Mouse (Mus musculus) liver, postnatal 0 days (tissue): ENCODE results near the gene Zcchc7.

Experiments
- CTCF ChIP-seq: sonication (generic); IDR thresholded peaks from 2 replicates; pipeline ENCODE4 v1.5.1; 2016; ENCODE audit warnings: antibody characterized with exemption, low read depth
- EP300 ChIP-seq: IDR thresholded peaks from 2 replicates; pipeline ENCODE4 v1.6.1; 2016; ENCODE audit warnings: antibody characterized with exemption, low read depth, mild to moderate bottlenecking

DNA sequence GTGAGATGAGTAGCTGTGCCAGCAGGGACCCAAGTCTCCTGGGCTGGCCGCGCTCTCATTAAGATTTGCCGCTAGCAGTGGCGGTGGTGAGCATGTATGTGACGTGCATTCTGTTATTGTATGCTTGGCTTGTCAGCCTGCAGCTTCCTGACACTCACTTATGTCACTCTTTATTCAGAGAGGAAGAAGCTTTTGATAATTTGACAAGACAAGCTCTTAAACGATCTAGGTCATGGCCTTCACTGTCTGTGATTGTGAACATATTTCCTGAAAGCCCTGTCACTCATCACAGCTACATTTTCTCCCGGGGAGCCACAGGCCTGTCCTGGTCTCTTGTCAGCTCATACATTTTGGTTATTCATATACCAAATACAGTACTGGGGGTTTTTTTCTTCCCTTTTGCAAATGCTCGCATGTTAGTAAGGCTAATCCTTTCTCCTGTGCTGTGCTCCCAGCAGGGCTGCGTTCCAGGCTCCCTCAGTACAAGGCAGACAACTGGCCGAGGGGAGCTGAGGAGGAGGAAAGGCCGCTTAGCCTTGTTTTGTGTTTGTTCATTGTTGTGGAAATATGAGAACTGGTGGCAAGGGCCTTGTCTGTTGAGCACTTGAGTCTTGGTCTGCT, 150.1 kb downstream of the Zcchc7 start:
- TF ChIP-seq CTCF (no peak), EP300 (no peak)
